Mouse (Mus musculus) kidney, adult 2 months (tissue): Measurements from ENCODE around the gene Dcxr.

Experiments
- CTCF ChIP-seq: fragments of 200-500 bp; conservative IDR thresholded peaks from 2 replicates; pipeline ENCODE4 v1.5.1; 2011; ENCODE audit warnings: low read depth, mild to moderate bottlenecking, control low read depth, low read length, moderate library complexity, mixed read lengths; ENCODE audit not compliant: insufficient read depth, insufficient read length
- POLR2A ChIP-seq: fragments of 200-500 bp; IDR thresholded peaks from one replicate; pipeline ENCODE4 v1.6.1; 2011; ENCODE audit warnings: low read depth, low read length, control low read depth

GRCm38 (mm10) chr11:120740981-120741380 is 13.9 kb upstream of the Dcxr start:
- TF ChIP-seq CTCF (no peak), POLR2A (no peak)
